Mouse (Mus musculus) central nervous system, embryonic 14 days (tissue): ENCODE data around the gene Pate4. TPM values are rescaled to one million over a fixed set of nuclear protein-coding genes. Genes with fewer than 3 reads are reported as not detected.

Source experiments
- polyA plus RNA-seq: library from polyadenylated mRNA; depleted of rRNA; stranded (reverse); fragments of >200 nt; gene quantifications from 2 replicates; pipeline ENCODE4 v1.2.3, GENCODE M21; 2012; rRNA removed

Gene Pate4
- polyA plus RNA-seq: not detected in 2 replicates

GRCm38 (mm10) chr9:35611841-35612240 lies at the start of gene Pate4:
Pate4 (minus strand) TSS chr9:35611941.

DNA sequence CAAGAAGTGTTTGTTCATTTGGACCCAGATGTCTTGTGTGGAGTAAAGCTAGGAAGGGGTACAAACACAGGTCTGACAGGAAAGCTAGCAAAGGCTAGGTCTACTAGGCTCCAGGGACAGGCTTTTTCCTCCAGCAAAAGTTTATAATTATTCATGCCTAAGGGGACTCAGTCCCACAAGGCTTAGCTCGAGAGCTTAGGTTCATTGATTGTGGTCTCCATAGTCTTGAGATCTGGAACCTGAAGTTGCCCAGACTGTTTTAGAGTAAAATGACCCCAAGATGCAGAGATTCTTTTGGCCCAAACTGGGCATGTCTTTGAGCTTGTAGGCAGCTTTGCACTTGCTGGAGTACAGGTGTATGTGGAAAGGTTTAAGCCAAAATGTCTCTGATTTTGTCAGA lies 36.4 kb upstream of the Pate4 start, which contains the start of gene Pate3:
TSS of gene Pate3 (minus strand) at position 101 of the 400 bp plus-strand sequence.

GRCm38 (mm10) chr9:35569571-35570534 lies 41.9 kb downstream of the Pate4 start, which contains the start of the genes Pate2 and Hyls1:
Pate2 (plus strand) TSS chr9:35570284.
Hyls1 (minus strand) TSS chr9:35570398.

GRCm38 (mm10) chr9:35558257-35559008 lies 53.3 kb downstream of the Pate4 start, which contains the start of the genes Ddx25 and Pus3:
Ddx25 (minus strand) TSS chr9:35558528.
Pus3 (plus strand) TSS chr9:35558595.

Other genes starting within 250 kb of the Pate4 start
- 31.8 and 35.3 TPM in 2 replicates for gene Cdon, start 190.8 kb downstream of the Pate4 start, polyA plus RNA-seq
- gene Gm1113, start 93.7 kb downstream of the Pate4 start, polyA plus RNA-seq: not detected in 2 replicates
- gene Ddx25, start 53.4 kb downstream of the Pate4 start, polyA plus RNA-seq: 11.2 and 11.4 TPM in 2 replicates
- gene Pus3, start 53.3 kb downstream of the Pate4 start, polyA plus RNA-seq: 19.5 and 22.1 TPM in 2 replicates
- gene Pate2, start 41.7 kb downstream of the Pate4 start, polyA plus RNA-seq: 1.4 and 1.5 TPM in 2 replicates
- gene Hyls1, start 41.5 kb downstream of the Pate4 start, polyA plus RNA-seq: 12.2 and 16.0 TPM in 2 replicates
- not detected in 2 replicates for gene Pate3, start 36.3 kb upstream of the Pate4 start, polyA plus RNA-seq
- not detected in 2 replicates for gene Pate1, start 75.4 kb upstream of the Pate4 start, polyA plus RNA-seq
- gene Gm17677, start 129.1 kb upstream of the Pate4 start, polyA plus RNA-seq: not detected in 2 replicates
- gene Gm17727, start 166.2 kb upstream of the Pate4 start, polyA plus RNA-seq: not detected in 2 replicates
- not detected in 2 replicates for gene Gm27235, start 178.2 kb upstream of the Pate4 start, polyA plus RNA-seq
- gene D730048I06Rik, start 178.2 kb upstream of the Pate4 start, polyA plus RNA-seq: not detected in 2 replicates
- not detected in 2 replicates for gene 9230110F15Rik, start 232.2 kb upstream of the Pate4 start, polyA plus RNA-seq